ENCODE assay signal across 14 mouse cellular contexts in the genomic region with DNA sequence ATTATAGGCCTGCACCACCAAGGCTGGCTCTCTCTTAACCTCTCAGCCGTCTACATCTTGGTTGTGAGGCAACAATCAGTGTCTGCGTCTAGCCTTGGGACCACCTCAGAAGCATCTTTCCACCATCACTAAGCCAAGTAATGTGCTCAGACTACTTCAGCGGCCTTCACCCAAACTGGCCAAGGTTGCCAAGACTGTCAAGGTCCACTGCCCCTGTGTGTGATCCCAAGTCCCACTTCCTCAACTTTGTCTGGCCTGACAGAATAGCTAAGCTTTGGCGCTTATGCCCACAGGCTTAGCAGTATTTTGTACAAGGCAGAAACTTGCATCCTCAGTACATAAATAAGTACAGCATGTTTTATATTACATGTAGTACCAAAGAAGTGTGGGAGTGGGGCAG.
"Had no signal": no experiment of that assay in that cellular context is flagged by ENCODE, and none has a peak within 500 bp of the region (broad histone marks: within the 10 kb centered on the region; RNA-seq: fewer than 3 reads in every experiment).

No protein-coding gene starts in this region.

- H3K4me2 ChIP-seq: limb, embryonic 12.5 days; limb, embryonic 15.5 days; liver, embryonic 13.5 days; midbrain, embryonic 11.5 days; neural tube, embryonic 12.5 days; neural tube, embryonic 15.5 days had no signal

- H3K36me3 ChIP-seq: limb, embryonic 12.5 days; limb, embryonic 15.5 days; liver, embryonic 13.5 days; neural tube, embryonic 12.5 days; neural tube, embryonic 15.5 days had no signal

- H3K4me3 ChIP-seq: limb, embryonic 12.5 days; limb, embryonic 15.5 days; liver, embryonic 13.5 days; neural tube, embryonic 12.5 days; neural tube, embryonic 15.5 days had no signal

- DNase-seq: left cerebral cortex, postnatal 4 days; liver, embryonic 13.5 days; lung, adult 2 months; lung, postnatal 14 days; lung, postnatal 4 days; midbrain, embryonic 14.5 days; thymus, adult 18-20 months; thymus, postnatal 4 days had no signal

- H3K4me1 ChIP-seq: limb, embryonic 12.5 days; limb, embryonic 15.5 days; liver, embryonic 13.5 days; neural tube, embryonic 12.5 days; neural tube, embryonic 15.5 days had no signal

- H3K9me3 ChIP-seq: limb, embryonic 12.5 days; limb, embryonic 15.5 days; liver, embryonic 13.5 days; neural tube, embryonic 12.5 days; neural tube, embryonic 15.5 days had no signal

- ATAC-seq: intestine, postnatal 0 days had no signal

- H3K9ac ChIP-seq: limb, embryonic 12.5 days; limb, embryonic 15.5 days; liver, embryonic 13.5 days; neural tube, embryonic 12.5 days; neural tube, embryonic 15.5 days had no signal

- H3K27ac ChIP-seq: limb, embryonic 12.5 days; limb, embryonic 15.5 days; liver, embryonic 13.5 days; neural tube, embryonic 12.5 days; neural tube, embryonic 15.5 days had no signal

- H3K27me3 ChIP-seq: limb, embryonic 12.5 days; limb, embryonic 15.5 days; liver, embryonic 13.5 days; neural tube, embryonic 12.5 days; neural tube, embryonic 15.5 days had no signal
